Mouse (Mus musculus) liver, postnatal 0 days (tissue): ENCODE data around the gene Sphk2.

Experiments used
- CTCF ChIP-seq: sonication (generic); IDR thresholded peaks from 2 replicates; pipeline ENCODE4 v1.5.1; 2016; ENCODE audit warnings: antibody characterized with exemption, low read depth
- EP300 ChIP-seq: IDR thresholded peaks from 2 replicates; pipeline ENCODE4 v1.6.1; 2016; ENCODE audit warnings: antibody characterized with exemption, low read depth, mild to moderate bottlenecking

GRCm38 (mm10) chr7:45697894-45698293 lies 19.9 kb downstream of the Sphk2 start:
- no peak for TF ChIP-seq CTCF
- TF ChIP-seq EP300: no peak
